Mouse (Mus musculus) Muller cell, postnatal 12 days (primary cell): Measurements from ENCODE around the gene Obp2b.
"Not testable (repeated sequence)": the region's sequence is repeated elsewhere in the genome, so short reads cannot be mapped to it uniquely, and the experiment has no call there.

Experiments
- DNase-seq: peaks from one replicate; pipeline ENCODE4 v3.0.0-alpha.2; 2015; ENCODE audit errors: inconsistent ontology term

The Obp2b gene

GRCm38 (mm10) chr2:25736709-25737108 lies at the start of gene Obp2b:
Obp2b (plus strand) TSS chr2:25737009.
- DNase-seq: not testable (repeated sequence)

DNA sequence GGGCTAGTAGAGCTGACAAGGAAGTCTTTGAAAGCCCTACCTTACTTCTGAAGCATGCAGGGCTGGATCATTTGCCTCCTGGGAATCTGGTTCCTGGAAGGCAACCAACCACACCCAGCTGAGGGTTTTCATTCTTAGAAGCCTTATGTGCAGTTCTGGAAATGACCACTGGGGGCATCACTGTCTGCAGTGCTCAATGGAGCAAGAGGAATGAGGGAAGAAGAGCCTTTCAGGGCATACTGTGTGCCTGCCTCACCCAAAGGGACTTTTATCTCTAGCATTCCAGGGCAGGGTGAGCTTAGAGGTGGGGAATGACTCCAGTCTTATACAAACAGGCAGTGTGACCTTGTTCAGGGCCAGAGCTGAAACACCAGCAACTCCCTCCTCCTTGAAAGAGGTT lies 42.2 kb upstream of the Obp2b start:
- DNase-seq: peak; percentile 37

GRCm38 (mm10) chr2:25696951-25697350 lies 39.9 kb upstream of the Obp2b start:
- DNase-seq: no peak

DNA sequence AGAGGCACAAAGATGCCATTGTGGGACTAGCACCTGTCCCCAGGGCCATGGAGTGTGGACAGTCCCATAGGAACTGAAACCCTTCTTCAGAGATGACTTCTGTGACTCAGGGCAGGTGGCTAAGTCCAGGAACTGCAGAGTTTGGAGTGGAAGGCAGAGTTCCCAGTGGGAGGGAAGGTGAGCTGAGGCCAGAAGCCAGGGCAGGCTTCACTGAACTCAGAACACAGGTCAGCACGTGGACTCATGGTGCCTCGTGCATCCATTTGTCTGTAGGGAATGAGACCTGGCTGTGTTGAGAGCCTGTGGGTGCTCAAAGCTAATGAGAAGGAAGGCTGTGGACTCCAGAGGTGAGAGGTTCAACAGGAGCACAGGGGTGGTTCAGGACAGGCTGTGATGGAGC lies 38.1 kb upstream of the Obp2b start:
- DNase-seq: no peak

DNA sequence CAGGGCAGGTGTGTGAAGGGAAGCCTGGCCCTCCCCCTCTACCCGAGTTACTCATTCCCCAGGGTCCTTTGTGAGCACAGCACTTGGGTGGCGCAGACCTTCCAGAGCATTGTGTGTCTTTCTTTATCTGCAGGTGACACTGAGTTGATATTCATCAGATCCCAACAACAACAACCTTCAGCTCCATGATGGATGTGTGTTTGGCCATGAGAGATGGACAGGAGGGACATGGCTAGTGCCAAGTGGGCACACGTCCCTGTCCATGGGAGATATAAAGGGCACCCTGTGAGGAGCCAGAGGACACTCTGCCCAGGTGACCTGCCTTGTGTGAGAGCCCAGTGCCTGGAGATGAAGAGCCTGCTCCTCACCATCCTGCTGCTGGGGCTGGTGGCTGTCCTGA lies 37.1 kb upstream of the Obp2b start, which contains the start of gene Obp2a:
Gene Obp2a (plus strand): TSS at position 301 of the 400 bp plus-strand sequence.
- not testable (repeated sequence) for DNase-seq

DNA sequence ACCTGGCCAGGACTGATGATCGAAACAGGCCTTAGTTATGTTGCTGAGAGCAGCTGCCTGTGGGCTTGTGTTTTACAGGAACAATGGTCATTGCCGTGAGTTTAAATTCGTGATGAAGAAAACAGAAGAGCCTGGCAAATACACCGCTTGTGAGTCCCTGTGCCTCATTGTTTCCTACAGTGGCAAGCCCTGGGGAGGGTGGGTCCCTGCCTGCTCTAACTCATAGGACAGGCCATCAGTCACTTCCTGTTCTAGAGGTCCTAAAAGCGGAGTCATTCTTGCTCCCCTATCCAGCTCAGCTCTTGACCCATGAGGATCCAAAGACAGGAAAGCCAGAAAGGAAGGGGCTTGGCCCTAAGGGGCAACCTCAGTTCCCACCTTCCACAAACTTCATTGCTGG lies 35.8 kb upstream of the Obp2b start:
- DNase-seq: no peak

DNA sequence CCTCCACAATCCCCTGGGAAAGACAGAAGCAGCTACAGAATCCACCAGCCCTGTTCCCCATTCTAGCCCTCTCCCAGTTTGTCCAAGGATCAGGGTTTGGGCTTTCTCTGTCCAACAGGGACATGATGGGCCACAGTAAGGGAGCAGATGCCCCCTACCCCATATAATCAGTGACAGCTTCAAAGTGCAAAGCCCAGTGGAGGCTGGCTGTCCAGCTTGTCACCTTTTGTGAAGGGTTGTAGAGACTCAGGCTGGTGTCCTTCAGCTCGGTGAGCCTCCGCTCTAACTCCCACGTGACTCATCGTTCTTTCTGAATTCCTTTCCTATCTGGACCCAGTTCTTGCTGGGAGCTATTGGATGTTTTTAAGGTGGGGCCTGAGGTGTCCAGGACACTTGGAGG lies 33.1 kb upstream of the Obp2b start:
- no peak for DNase-seq

DNA sequence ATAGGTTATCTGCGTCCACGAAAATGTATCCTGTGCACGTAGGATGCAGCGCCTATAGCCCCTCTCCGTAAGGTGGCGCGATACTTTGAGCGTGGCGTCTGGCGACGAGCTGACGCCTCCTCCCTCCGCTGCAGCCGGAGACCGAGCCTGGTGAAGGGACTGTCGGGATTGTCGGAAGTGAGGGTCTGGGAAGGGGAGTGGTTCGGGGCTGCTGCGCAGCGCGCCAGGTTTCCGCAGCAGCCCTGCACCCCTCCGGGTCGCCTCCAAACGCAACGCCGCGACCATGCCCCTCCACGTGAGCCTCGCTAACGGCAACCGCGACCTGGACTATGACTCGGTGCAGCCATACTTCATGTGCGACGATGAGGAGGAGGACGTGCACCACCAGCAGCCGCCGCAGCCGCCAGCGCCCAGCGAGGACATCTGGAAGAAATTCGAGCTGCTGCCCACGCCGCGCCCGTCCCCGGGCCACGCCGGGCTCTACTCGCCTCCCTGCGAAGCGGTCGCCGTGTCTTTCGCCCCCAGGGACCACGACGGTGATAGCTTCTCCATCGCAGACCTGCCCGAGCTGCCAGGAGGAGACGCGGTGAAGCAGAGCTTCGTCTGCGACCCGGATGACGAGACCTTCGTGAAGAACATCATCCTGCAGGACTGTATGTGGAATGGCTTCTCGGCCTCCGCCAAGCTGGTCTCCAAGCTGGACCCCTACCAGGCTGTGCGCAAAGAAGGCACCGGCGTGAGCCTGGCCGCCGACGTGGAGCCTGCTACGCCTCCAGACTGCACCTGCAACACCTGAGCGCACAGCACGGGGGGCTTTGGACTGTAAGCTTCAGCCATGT lies 29.9 kb upstream of the Obp2b start, which contains the start of gene Bmyc:
Gene Bmyc (plus strand): TSS at position 97 of the 839 bp plus-strand sequence.
- DNase-seq: peak; percentile 75

DNA sequence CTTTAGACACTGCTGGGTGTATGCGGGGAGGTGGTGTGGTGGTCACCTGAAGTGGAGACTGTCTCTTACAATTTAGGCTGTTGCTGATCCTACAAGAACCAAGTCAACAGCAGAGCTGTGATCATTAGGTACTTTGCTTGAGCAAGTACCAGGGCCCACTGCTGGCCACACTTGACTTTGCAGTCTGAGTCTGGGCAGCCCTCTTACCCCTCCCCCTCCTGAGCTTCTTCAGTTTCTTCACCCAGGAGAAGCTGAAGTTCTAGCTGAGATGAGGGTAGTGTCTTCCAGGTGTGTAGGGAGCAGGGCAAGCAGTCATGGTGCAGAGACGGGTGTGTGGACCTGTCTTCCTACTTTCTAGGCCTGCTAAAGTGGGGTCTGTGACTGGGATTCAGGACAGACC lies 28.7 kb upstream of the Obp2b start:
- DNase-seq: peak; percentile 6

DNA sequence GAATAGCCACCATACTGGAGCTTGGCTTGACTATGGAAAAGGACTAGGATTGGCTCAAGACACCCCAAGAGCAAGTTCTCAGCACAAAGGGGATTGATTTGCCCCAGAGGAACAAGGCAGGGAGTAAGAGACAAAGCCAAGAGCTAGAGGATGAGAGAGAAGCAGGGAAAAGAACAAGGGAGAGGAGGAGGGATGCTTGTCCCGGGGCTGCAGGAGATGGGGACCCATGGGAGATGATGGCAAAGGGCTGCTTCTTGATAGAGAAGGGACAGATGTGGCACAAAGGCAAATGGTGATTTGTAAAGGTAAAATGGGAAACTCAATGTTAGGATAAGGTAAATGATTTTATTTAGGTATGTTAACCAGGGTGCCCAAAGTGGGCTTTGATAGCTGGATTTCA lies 27.8 kb upstream of the Obp2b start:
- not testable (repeated sequence) for DNase-seq

DNA sequence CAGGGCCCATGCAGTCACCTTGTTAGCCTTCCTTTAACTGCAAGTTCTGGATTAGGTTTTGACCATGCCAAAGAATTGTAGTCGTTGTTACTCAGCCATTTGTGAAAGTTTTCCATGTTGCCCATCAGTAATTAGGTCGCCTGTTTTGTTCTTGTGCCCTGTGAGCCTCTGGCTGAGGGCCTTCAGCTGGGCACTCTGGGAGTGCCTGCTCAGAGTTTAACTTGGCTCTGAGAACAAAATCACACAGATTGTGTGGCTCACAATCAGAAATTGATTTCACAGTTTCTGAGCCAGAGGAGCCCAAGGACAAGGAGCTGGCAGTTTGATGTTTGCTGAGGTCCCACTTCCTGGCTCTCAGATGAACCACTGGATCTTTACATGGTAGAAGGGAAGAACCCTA lies 27.0 kb upstream of the Obp2b start:
- peak; percentile 37 for DNase-seq

DNA sequence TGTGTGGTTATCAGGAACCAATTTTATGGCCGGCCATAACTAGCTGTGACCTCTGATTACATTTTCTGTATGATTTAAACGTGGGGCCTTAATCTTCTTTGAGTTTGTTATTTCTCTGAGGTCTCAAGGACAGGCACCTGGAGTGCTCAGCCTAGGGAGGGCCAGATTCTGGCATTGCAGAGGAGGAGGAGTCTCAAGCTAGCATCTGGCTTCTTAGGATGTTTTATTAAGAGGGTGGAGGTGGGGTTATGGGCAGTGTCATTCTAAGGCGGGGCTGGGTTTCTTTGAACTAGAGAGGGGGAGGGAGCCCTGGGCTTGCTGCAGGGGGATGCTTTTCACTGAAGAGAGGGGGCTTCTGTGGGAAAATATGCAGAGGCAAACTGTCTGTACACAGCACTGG lies 25.2 kb upstream of the Obp2b start:
- not testable (repeated sequence) for DNase-seq

DNA sequence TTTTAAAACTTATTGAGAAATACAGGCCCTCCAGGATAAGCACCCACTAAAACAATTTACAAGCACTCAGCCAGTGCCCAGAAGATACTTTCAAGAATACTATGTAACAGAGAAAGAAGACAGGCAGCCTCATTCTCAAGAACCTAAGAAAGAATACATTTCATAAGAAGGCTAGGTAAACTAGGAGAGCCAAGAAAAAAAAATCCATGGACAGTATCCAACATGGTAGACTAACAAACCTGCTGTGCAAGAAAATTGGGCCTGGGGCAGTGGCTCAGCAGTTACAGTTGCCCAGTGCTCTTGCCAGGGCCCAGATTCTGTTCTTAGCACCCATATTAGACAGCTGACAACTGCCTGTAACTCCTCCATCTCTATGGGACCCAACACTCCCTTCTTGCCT lies 19.6 kb upstream of the Obp2b start:
- no peak for DNase-seq

DNA sequence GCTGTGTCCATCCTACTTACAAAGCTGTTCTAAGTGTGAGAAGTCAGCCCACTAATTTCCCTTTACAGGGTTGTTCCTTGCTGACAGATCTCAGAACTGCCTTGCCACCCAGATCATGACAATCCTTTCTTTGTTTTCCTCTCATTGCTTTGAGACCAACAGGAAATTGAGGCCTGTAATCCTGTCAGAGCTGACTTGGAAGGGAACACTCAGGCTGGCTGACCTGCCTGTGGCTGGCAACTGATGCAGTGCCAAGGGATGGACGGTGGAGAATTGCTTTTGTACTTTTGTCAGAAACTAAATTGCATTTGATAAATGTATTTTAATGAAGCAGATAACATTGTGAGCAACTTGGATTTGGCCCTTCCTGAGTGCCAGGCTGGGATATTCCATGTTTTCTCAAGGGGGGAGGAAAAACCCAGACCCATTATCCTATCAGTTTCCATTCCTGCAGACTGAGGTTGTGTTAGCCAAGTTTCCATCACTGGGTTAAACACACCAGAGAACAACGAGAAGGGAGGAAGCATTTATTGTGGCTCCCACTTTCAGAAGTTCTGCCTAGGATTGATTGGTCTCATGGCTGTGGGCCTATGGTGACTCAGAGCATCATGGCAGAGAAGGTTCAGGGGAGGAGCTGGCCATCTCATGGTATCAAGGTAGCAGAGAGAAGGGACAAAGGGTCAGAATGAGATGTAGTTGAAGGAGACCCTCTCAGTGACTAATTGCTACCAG lies 3.4 kb upstream of the Obp2b start:
- DNase-seq: peak; percentile 30

DNA sequence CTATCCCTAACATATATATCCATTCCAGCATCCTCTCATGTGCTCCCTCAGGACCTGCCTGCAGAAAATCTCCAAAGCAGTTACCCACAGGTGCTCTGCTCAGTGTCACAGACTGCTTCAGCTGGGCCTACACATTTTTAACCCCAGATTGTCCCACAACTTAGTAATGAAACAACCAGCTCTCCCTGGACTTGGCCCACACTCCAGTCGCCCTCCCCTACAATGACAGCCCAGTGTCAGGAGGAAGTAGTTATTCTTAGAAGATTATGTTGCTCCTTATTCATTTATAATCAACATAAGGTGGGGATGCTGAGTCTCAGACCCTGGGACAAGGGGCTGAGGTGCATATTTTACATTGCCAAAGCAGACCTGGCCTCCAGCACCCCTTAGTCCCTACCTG lies 4.9 kb downstream of the Obp2b start:
- DNase-seq: no peak

- no peak for DNase-seq
Observed at GRCm38 (mm10) chr2:25754201-25754600, 17.4 kb downstream of the Obp2b start.

GRCm38 (mm10) chr2:25758064-25758625 lies 21.3 kb downstream of the Obp2b start:
- no peak for DNase-seq

GRCm38 (mm10) chr2:25765269-25765668 lies 28.5 kb downstream of the Obp2b start, which contains the start of gene Lcn3:
Lcn3 (plus strand) TSS chr2:25765569.
- DNase-seq: no peak

DNA sequence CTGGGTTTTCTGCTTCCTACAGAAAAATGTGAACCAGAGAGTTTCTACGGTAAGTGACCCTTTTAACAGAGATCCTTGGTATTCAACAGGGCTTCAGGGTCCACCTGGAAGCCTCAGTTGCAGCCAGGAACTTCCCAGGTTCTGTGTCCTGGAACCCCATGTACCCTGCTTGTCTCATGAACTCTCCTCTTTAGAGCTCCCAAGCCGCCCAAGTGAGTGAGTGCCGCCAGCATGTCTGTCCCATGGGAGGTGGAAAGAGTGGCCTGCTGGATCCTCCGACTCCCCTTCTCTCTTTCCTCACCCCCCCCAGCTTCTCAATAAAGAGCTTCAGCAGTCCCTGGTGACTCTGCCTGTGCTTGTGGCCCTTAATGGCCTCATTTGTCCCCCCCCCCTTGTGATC lies 31.0 kb downstream of the Obp2b start:
- no peak for DNase-seq

- DNase-seq: no peak
Observed at GRCm38 (mm10) chr2:25773507-25773906, 36.7 kb downstream of the Obp2b start.

DNA sequence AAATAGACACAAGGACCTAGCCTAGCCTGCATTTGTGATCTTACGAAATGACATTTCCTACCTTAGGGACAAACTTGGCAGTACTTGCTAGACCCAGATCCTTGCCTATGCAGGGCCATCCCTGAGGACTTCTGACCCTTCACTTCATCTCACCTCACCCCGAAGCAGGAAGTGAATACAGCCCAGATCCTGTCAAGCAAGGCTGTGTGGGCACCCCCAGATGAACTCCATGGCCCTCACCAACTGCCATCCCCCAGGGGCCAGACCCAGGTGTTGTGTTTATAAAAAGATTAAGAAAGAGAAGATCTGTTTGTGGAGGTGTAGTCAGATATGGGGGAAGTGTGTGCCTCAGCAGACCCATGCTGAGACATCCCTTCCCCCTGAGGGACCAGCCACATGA lies 37.8 kb downstream of the Obp2b start:
- no peak for DNase-seq

DNA sequence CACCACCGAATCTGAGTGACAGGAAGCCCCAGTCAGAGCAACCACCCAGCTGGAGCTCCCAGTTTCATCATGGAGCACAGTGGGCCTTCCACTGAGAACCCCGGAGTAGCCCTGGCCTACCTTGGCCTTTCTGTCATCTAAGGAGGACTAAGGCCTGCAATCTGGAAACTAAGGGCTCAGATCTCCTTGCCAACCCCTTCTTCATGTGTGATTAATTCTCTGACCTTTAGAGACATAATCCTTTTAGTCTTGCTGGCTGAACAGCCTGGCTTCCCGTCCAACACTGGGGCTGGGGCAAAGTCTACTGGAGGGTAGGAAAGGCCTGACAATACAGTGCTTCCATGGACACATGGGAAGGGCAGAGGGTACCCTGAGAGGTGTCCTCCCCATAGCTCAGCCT lies 39.2 kb downstream of the Obp2b start:
- DNase-seq: no peak

GRCm38 (mm10) chr2:25776717-25777116 lies 39.9 kb downstream of the Obp2b start, which contains the start of gene Lcn11:
Lcn11 (plus strand) TSS chr2:25777017.
- no peak for DNase-seq
